Mouse (Mus musculus): ENCODE results near the gene St8sia6.

St8sia6 gene

GRCm38 (mm10) chr2:13603093-13603492, 190.8 kb downstream of the St8sia6 start:
- no peak for DNase-seq
